Mouse (Mus musculus): ENCODE data around the gene Lin7b. TPM values are rescaled to one million over a fixed set of nuclear protein-coding genes. Genes with fewer than 3 reads are reported as not detected.

Lin7b gene
- polyA plus RNA-seq, 1 experiment, result 3.0 TPM

DNA sequence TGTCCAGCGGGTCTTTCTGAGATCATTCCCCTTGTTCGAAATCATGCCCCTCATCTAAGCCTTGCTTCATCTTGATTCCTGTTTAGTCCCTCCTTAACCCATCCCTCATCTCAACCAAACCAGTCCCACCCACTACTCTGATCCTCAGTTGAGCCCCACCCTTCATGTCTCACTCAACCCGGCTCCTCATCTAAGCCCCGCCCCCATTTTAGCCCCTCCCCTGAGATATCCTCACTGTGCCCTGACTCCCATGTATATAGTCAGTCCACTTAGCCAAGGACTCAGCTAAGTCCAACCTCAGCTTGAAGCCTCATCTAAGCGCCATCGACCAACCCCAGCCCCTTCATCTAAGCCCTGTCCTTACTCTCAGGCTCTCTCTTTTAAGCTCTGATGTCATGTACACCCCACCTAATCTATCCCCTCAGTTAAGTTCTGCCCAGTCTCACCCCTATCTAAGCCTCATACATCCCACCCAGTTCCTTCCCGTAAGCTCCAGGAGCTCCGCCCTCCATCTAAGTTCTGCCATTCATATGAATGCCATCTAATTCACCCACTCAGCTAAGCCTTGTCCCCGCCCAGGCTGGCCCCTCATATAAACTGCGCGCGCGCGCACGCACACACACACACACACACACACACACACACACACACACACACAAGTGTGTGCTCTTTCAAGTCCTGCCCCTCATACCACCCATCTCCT is 14.9 kb downstream of the Lin7b start:
- Histone ChIP-seq H3K4me3 (ENCODE audit: insufficient read depth, low read length) (no peak overlapping the region), H3K27ac (ENCODE audit: insufficient read depth, low read depth, low read length) (no peak overlapping the region), H3K4me1 (ENCODE audit: control insufficient read depth, insufficient read depth, low read length) (peaks cover 2% of the 10 kb centered on the region)
- TF ChIP-seq POLR2A (IDR thresholded peaks at IDR 0.05; ENCODE audit: borderline replicate concordance, low read depth, low read length) (no peak), CTCF (IDR thresholded peaks at IDR 0.05; ENCODE audit: low read depth, low read length) (no peak)

DNA sequence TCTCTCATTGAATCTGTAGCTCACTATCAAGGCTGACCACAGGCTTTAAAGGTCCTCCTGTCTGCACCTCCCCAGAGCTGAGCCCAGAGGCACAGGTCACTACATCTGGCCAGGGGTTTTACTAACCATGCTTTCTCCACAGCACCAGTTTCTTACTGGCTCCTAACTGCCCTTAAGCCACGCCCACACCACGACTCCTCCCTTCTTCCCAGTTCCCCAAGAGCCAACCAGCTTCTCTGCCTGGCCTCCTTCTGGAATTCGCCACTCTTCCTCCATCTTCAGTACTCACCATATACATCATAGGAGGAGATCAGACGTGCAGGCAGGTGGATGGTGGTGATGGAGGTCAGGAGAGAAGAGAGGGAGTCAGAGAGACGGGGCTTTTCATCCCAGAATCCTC is 17.3 kb downstream of the Lin7b start:
- H3K27ac ChIP-seq (ENCODE audit: insufficient read depth, low read depth, low read length), result no peak overlapping the region
- TF ChIP-seq CTCF (IDR thresholded peaks at IDR 0.05; ENCODE audit: low read depth, low read length), result no peak
- TF ChIP-seq POLR2A (IDR thresholded peaks at IDR 0.05; ENCODE audit: borderline replicate concordance, low read depth, low read length), result no peak
- H3K4me3 ChIP-seq (ENCODE audit: insufficient read depth, low read length), result no peak overlapping the region
- H3K4me1 ChIP-seq (ENCODE audit: control insufficient read depth, insufficient read depth, low read length), result peaks cover 2% of the 10 kb centered on the region

DNA sequence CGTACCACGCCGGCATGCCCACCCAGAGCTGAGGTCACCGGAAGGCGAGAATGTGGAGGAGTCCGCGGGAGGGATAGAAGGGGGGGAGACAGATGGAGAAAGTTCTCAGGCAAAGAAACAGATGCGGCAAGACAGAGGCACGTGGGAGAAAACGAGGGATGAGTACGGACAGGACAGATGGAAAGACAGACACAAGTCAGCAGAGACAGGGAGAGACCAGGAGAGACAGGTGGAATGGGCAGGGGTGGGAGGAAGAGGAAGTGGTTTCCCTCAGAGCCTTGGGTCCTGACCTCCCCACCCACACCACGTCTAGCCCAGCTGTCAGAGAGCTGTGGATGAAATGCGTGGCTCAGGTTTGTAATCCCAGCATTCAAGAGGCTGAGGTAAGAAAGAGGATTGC is 23.5 kb downstream of the Lin7b start:
- H3K27ac ChIP-seq (ENCODE audit: insufficient read depth, low read depth, low read length), result no peak overlapping the region
- H3K4me1 ChIP-seq (ENCODE audit: control insufficient read depth, insufficient read depth, low read length), result peaks cover 2% of the 10 kb centered on the region
- no peak overlapping the region for H3K4me3 ChIP-seq (ENCODE audit: insufficient read depth, low read length)
- TF ChIP-seq CTCF (IDR thresholded peaks at IDR 0.05; ENCODE audit: low read depth, low read length), result no peak

DNA sequence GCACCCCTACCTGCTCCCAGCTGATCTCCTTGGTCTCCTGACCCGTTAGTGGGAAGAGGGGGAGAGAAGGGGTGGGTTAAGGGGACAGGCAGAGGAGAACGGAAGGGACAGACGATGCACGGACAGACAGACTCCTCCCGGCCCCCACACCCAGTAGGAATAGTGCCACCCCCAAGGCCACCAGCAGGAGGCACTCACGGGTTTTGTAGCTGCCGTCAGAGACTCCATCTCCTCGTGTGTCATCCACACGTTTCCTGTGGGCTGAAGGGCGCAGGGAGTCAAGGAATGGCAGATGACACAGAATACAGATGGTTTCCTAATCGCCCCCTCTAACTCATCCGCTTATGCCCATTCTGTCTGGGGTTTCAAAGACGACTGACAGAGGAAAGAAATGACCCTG is 26.8 kb downstream of the Lin7b start:
- Histone ChIP-seq H3K4me1 (ENCODE audit: control insufficient read depth, insufficient read depth, low read length) (peaks cover 14% of the 10 kb centered on the region), H3K4me3 (ENCODE audit: insufficient read depth, low read length) (no peak overlapping the region), H3K27ac (ENCODE audit: insufficient read depth, low read depth, low read length) (no peak overlapping the region)
- TF ChIP-seq CTCF (IDR thresholded peaks at IDR 0.05; ENCODE audit: low read depth, low read length) (peak; percentile 38; the same call in 1 of the 2 replicates), POLR2A (IDR thresholded peaks at IDR 0.05; ENCODE audit: borderline replicate concordance, low read depth, low read length) (no peak)

DNA sequence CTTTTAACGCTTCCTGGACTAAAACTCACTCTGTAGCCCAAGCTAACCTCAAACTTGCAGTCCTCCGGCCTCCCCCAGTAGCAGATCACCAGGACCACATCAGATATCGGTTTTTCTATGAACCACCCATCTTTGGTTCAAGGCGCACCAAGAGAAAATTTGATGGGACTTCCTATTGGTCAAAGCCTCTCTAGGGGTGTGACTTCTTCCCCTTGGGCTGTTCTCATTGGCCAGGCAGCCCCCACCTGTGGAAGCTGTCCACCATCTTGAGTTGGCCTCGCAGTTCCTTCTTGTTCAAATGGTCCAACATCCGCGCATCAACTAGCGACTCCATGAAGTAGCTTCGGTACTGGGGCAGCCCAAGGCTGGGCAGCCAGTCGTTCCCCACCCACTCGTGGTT is 28.3 kb downstream of the Lin7b start:
- Histone ChIP-seq H3K27ac (ENCODE audit: insufficient read depth, low read depth, low read length) (no peak overlapping the region), H3K4me3 (ENCODE audit: insufficient read depth, low read length) (no peak overlapping the region), H3K4me1 (ENCODE audit: control insufficient read depth, insufficient read depth, low read length) (peaks cover 14% of the 10 kb centered on the region)
- TF ChIP-seq POLR2A (IDR thresholded peaks at IDR 0.05; ENCODE audit: borderline replicate concordance, low read depth, low read length) (no peak), CTCF (IDR thresholded peaks at IDR 0.05; ENCODE audit: low read depth, low read length) (no peak)

DNA sequence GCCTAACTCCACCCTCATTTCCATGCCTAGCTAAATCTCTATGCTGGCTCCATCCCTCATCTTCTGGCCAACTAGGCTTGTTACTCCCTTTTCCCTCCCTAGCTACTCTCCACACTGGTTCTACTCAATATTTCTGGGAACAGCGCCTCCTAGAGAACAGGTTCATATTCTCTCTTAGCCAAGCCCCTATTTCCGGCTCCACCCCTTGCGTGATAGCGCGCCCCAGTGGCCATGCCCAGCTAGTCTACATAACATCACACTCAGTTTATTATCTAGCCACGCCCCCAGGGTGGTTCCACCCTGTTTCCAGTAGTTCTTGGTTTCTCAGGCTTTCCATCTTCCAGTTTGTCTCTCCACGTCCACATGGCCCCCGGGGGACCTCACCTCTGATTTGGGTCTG is 29.1 kb downstream of the Lin7b start:
- H3K4me3 ChIP-seq (ENCODE audit: insufficient read depth, low read length), result peak overlapping the region; percentile 56; the same call in 1 of the 2 replicates
- peaks cover 14% of the 10 kb centered on the region for H3K4me1 ChIP-seq (ENCODE audit: control insufficient read depth, insufficient read depth, low read length)
- TF ChIP-seq CTCF (IDR thresholded peaks at IDR 0.05; ENCODE audit: low read depth, low read length) (peak; percentile 58; the same call in 1 of the 2 replicates), POLR2A (IDR thresholded peaks at IDR 0.05; ENCODE audit: borderline replicate concordance, low read depth, low read length) (no peak)
- H3K27ac ChIP-seq (ENCODE audit: insufficient read depth, low read depth, low read length), result no peak overlapping the region

DNA sequence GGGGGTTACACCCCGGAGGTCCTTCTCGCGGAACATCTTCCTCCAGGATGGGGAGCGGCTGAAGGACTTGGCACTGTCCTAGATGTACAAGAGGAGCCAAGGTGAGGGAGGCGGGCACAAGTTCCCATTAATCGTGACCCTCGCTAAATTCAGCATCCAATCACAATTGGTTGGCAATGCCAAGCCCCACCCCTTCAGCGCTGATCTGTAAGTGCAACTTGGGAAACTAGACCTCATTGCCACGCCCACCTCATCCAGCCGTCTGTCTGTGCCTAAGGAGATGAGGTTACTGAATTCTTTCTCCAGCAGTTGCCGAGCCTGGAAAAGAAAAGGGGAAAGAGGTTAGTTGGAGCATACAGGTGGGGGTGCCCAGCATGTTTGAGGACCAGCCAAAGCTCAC is 29.7 kb downstream of the Lin7b start:
- TF ChIP-seq POLR2A (IDR thresholded peaks at IDR 0.05; ENCODE audit: borderline replicate concordance, low read depth, low read length), result no peak
- TF ChIP-seq CTCF (IDR thresholded peaks at IDR 0.05; ENCODE audit: low read depth, low read length), result no peak
- peaks cover 14% of the 10 kb centered on the region for H3K4me1 ChIP-seq (ENCODE audit: control insufficient read depth, insufficient read depth, low read length)
- H3K4me3 ChIP-seq (ENCODE audit: insufficient read depth, low read length), result peak overlapping the region; percentile 56
- H3K27ac ChIP-seq (ENCODE audit: insufficient read depth, low read depth, low read length), result no peak overlapping the region

DNA sequence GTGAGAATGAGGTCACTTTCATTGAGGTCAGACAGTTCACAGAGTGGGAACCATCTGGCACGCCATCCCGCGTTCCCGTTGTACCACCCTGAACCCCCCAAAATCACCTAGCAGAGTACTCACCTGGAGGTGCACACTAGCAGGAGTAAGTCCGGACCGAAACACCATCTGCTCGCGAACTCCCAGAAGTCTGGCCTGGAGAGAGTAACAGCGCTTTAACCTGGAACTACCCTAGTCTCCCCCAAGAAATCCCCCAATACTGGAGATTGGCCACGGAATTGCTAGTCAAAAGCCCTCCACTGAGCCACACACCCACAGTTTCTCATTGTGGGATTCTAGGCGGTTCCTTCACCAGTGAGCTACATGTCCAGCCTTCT is 30.3 kb downstream of the Lin7b start:
- Histone ChIP-seq H3K4me3 (ENCODE audit: insufficient read depth, low read length) (peak overlapping the region; percentile 56), H3K27ac (ENCODE audit: insufficient read depth, low read depth, low read length) (no peak overlapping the region), H3K4me1 (ENCODE audit: control insufficient read depth, insufficient read depth, low read length) (peaks cover 14% of the 10 kb centered on the region)
- no peak for TF ChIP-seq CTCF (IDR thresholded peaks at IDR 0.05; ENCODE audit: low read depth, low read length)
- TF ChIP-seq POLR2A (IDR thresholded peaks at IDR 0.05; ENCODE audit: borderline replicate concordance, low read depth, low read length), result no peak

DNA sequence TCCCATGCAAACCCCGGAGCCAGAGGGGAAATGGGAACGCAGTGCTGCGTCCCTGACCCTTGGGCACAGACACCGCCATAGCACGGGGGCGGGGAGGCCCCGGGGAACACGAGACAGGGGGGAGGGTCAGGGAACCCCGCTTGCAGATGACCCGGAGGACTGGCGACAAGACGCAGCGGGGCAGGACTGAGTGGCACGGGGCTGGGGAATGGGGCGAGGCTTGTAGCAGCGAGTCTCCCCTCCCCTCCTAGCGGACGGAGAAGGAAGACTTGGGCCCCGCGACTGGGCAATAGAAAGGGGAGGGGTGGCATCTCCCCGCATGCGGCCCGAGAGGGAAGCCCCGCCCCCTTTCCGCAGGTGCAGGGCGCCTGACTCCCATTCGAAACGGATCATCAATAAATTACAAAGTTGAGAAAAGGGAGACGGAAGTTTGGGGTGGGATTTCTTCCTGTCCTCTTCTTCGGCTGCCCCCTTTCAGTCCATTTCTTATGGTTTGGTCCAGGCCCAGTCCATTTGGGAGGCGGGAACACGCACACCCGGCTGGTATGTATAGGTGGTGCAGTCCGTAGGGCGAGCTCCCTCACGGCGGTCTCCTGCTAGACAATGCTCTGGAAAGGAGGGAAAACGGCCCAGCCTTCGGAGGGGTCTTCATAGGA is 30.8 kb downstream of the Lin7b start:
- H3K27ac ChIP-seq (ENCODE audit: insufficient read depth, low read depth, low read length), result no peak overlapping the region
- H3K4me3 ChIP-seq (ENCODE audit: insufficient read depth, low read length), result peak overlapping the region; percentile 56
- TF ChIP-seq CTCF (IDR thresholded peaks at IDR 0.05; ENCODE audit: low read depth, low read length), result peak; percentile 3; the same call in 1 of the 2 replicates
- TF ChIP-seq POLR2A (IDR thresholded peaks at IDR 0.05; ENCODE audit: borderline replicate concordance, low read depth, low read length), result no peak
- peaks cover 14% of the 10 kb centered on the region for H3K4me1 ChIP-seq (ENCODE audit: control insufficient read depth, insufficient read depth, low read length)

DNA sequence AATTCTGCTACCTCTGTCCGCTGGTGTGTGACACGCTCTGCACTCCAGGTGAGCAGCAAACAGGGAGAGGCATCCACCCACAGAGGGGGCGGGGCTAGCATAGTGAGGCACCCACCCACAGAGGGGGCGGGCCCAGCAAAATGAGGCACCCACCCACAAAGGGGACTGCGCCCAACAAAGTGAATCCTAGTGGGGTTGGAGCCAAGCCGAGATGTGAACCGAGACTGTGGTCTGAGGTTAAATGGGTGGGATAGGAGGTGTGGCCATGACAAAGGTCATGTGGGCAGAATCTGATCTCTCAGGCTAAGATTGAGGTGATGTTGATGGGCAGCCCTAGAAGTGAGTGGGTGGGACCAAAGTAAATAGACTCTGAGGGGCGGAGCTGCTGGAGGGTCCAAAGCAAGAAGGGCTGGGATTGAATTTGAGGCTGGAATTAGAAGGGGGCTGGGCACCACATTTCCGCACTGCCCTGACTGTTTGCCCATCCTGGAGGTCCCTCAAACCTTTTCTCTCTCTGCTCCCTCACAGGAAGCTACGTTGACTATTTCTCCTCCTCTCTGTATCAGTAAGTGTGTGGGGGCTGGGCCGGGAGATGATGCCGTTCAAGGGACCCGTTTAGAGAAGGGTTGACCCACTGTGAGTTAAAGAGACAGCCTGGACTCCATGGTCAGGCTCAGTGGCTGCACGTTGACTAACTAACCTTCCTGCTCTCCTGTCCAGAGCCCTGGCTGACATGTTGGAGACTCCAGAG is 32.0 kb downstream of the Lin7b start:
- no peak for TF ChIP-seq CTCF (IDR thresholded peaks at IDR 0.05; ENCODE audit: low read depth, low read length)
- no peak for TF ChIP-seq POLR2A (IDR thresholded peaks at IDR 0.05; ENCODE audit: borderline replicate concordance, low read depth, low read length)
- H3K4me3 ChIP-seq (ENCODE audit: insufficient read depth, low read length), result no peak overlapping the region
- H3K4me1 ChIP-seq (ENCODE audit: control insufficient read depth, insufficient read depth, low read length), result peaks cover 14% of the 10 kb centered on the region
- no peak overlapping the region for H3K27ac ChIP-seq (ENCODE audit: insufficient read depth, low read depth, low read length)
